Mouse (Mus musculus) midbrain, embryonic 16.5 days (tissue): ENCODE results near the gene Hs6st3. TPM values are rescaled to one million over a fixed set of nuclear protein-coding genes. Genes with fewer than 3 reads are reported as not detected.

Experiments
- ATAC-seq: fragments of 200-750 bp; cut with Nextera tagmentation; 2 replicates; pipeline ENCODE4 v1.8.0; 2017; ENCODE audit warnings: moderate TSS enrichment
- H3K27ac ChIP-seq: fragments of 300-500 bp; sonication (generic); 2 replicates; pipeline ENCODE4 v1.5.1; 2014; ENCODE audit warnings: mild to moderate bottlenecking, low read length, mixed read lengths
- H3K27me3 ChIP-seq: fragments of 300-500 bp; sonication (generic); 2 replicates; pipeline ENCODE4 v1.6.1; 2014; ENCODE audit warnings: low read depth, low read length, mixed read lengths; ENCODE audit not compliant: control insufficient read depth, insufficient read depth
- H3K36me3 ChIP-seq: fragments of 300-500 bp; sonication (generic); 2 replicates; pipeline ENCODE4 v1.6.1; 2014; ENCODE audit warnings: mild to moderate bottlenecking, low read length, moderate library complexity, mixed read lengths; ENCODE audit not compliant: control insufficient read depth, insufficient read depth
- H3K4me1 ChIP-seq: fragments of 300-500 bp; sonication (generic); 2 replicates; pipeline ENCODE4 v1.6.1; 2014; ENCODE audit warnings: mild to moderate bottlenecking, low read length, mixed read lengths; ENCODE audit not compliant: control insufficient read depth, insufficient read depth
- H3K4me2 ChIP-seq: fragments of 300-500 bp; sonication (generic); 2 replicates; pipeline ENCODE4 v1.6.1; 2014; ENCODE audit warnings: mild to moderate bottlenecking, low read length, mixed read lengths
- H3K4me3 ChIP-seq: fragments of 300-500 bp; sonication (generic); 2 replicates; pipeline ENCODE4 v1.5.1; 2014; ENCODE audit warnings: low read depth, mild to moderate bottlenecking, low read length, moderate library complexity, mixed read lengths
- H3K9ac ChIP-seq: fragments of 300-500 bp; sonication (generic); 2 replicates; pipeline ENCODE4 v1.6.1; 2014; ENCODE audit warnings: low read depth, low read length, mixed read lengths
- H3K9me3 ChIP-seq: fragments of 300-500 bp; sonication (generic); replicated peaks from 2 replicates; pipeline ENCODE4 v1.6.1; 2014; ENCODE audit warnings: mild to moderate bottlenecking, low read length, mixed read lengths; ENCODE audit not compliant: control insufficient read depth, poor library complexity, severe bottlenecking
- WGBS: fragments of 180-500 bp; shearing (Covaris S2); extraction: QIAGEN DNeasy Blood & Tissue Kit; methylation state at CpG from one replicate; pipeline ENCODE4 v1.1.7; 2014; 5-methylcytosine and 5-hydroxymethylcytosine counted together
- polyA plus RNA-seq: library from polyadenylated mRNA; unstranded; fragments of >200 nt; fragmentation: Nextera tagmentation; extraction: Ambion mirVana; gene quantifications from 2 replicates; pipeline ENCODE4 v1.2.1, GENCODE M21; 2015

The Hs6st3 gene
- polyA plus RNA-seq, 1 experiment from 2014 or later: 1.3 TPM

DNA sequence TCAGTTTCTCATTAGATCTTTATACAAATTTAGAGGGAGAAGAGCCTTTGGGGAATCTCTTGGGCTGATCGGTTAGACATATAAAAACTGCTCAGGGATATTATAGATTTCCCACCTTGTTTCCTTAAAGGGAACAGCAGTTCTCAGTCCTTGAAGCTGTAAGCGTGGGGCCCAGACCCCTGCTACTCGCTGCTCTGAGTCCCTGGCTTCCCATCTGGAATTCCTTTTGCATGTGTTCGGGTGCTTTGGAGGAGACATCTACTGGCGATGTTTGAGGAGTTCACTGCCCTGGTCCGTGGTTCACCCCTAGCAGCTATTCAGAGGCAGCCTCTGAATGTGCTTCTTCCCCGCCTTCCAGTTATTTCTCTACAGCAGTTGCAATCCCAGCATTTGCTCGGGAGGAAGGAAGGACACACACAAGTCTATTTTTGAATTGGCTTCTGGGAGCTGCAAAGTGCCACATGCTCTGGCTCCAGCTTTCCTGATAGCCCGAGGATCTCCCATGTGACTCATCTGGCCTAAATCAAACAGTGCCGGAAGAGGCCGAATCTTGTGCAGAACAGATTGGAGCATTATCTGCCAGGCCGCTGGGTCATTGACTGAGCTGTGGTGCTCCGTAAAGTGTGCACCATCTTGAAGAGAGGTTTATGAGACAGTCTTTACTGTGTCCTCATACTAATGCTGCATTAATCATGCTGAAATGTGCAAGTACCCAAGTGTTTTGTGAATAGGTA is 77.6 kb downstream of the Hs6st3 start:
- Histone ChIP-seq H3K27me3 (no peaks in the 10 kb centered on the region), H3K4me1 (0 out of 2 replicates have a peak, but pooled peaks cover 3% of the 10 kb centered on the region), H3K9ac (no peak overlapping the region), H3K27ac (no peak overlapping the region), H3K4me3 (no peak overlapping the region), H3K4me2 (no peak overlapping the region), H3K36me3 (no peaks in the 10 kb centered on the region), H3K9me3 (no peaks in the 10 kb centered on the region)
- 79% methylated on average over 13 of the region's 13 CpGs for WGBS
- ATAC-seq: no peak

DNA sequence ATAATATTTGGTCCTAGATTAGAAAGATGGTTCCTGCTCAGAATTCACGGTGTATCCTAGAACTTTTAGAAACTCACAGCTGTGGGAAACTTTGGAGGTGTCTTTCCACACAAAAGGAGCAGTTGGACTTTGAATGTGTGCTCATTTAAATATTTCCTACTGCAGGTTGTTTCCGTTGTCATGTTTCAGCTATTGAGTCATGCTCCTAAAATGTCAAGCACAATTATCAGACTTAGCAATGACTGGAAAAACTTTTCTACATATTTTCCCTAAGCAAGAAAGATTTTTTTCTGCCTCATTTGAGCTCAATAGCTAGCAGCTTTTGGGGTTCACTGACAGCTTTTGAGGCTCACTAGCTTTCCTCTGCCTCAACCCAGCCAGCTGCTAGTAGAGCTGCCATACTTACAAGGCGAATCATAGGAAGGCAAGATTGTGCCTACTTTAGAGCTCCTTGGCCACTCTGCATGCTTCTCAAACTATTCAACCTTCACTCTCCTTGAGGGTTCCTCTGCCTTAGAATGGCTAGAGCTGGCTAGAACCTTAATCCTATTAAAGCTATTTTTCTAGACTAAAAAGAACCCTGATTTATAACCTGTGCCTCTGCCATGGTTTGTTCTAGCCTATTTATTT is 89.7 kb downstream of the Hs6st3 start:
- H3K27ac ChIP-seq: no peak overlapping the region
- WGBS: 90% methylated on average over 3 of the region's 3 CpGs
- no peaks in the 10 kb centered on the region for H3K4me1 ChIP-seq
- H3K36me3 ChIP-seq: no peaks in the 10 kb centered on the region
- no peak overlapping the region for H3K9ac ChIP-seq
- no peaks in the 10 kb centered on the region for H3K27me3 ChIP-seq
- H3K4me3 ChIP-seq: no peak overlapping the region
- H3K9me3 ChIP-seq: no peaks in the 10 kb centered on the region
- no peak for ATAC-seq
- no peak overlapping the region for H3K4me2 ChIP-seq

DNA sequence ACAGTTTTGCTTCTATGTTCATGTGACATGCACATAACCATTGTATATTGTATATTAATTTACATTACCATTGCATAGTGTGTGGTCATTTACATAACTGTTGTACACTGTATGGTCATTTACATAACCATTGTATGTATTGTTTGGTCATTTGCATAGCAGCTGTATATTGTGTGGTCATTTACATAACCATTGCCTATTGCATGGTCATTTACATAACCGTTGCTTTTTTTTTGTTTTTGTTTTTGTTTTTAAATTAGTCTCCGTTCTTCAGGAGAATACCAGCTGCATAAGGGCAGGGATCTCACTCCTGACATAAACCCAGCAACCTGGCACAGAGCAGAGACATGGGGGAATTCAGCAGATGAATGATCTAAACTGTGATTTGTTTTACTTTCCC is 95.5 kb downstream of the Hs6st3 start:
- Histone ChIP-seq H3K9me3 (no peaks in the 10 kb centered on the region), H3K9ac (no peak overlapping the region), H3K36me3 (no peaks in the 10 kb centered on the region), H3K4me2 (no peak overlapping the region), H3K4me1 (no peaks in the 10 kb centered on the region), H3K27me3 (no peaks in the 10 kb centered on the region), H3K4me3 (no peak overlapping the region), H3K27ac (no peak overlapping the region)
- 79% methylated on average over 2 of the region's 2 CpGs for WGBS
- no peak for ATAC-seq

DNA sequence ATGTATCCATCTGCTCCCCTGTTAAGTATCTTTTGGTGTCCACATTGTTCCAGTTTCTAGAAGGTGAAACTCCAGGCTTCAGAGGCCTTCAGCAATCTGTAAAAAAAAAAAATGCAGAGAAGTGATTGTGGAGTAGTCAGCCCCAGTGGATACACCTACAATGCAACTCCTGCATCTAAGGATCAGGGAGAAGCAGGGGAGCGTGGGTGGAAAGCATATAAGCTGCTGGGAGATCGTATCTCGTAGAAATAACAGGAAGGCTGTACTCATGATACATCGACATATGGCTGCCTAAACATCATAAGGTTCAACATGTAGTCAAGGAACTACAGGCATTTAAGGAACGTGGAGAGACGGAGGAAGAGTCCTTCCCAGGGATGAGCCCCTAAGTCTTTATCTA is 109.0 kb downstream of the Hs6st3 start:
- Histone ChIP-seq H3K27ac (no peak overlapping the region), H3K4me2 (no peak overlapping the region), H3K4me1 (no peaks in the 10 kb centered on the region), H3K9me3 (no peaks in the 10 kb centered on the region), H3K9ac (no peak overlapping the region), H3K36me3 (no peaks in the 10 kb centered on the region), H3K4me3 (no peak overlapping the region), H3K27me3 (no peaks in the 10 kb centered on the region)
- no peak for ATAC-seq
- WGBS: 93% methylated on average over 6 of the region's 6 CpGs

DNA sequence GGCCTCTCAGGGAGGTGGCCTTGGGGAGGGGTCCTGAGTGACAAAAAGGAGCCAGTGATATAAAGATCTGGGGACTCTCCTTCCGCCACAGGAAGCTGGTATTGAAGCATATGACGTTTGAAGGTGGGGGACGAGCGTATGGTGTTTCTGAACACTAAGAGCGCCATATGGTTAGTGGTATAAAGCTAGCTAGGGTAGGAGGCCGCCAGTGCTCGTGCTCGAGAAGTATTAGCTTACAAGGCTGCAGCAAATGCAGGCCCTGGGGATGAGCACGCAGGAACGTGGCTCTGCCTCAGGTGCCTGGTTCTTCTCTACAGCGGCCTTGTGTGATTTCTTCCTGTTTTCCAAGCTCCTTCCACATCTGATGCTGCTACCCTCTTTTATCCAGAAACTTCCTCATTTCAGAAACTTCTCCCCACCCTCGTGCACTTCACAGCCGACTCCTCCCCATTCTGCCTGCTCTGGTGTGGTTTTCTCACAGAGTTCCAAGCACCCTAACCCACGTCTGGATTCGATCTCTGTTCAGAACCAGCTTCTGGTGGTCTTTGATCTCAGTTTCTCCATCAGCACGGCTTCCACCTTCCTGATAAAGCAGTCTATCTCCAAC is 110.0 kb downstream of the Hs6st3 start:
- WGBS: 82% methylated on average over 16 of the region's 16 CpGs
- H3K4me1 ChIP-seq: no peaks in the 10 kb centered on the region

DNA sequence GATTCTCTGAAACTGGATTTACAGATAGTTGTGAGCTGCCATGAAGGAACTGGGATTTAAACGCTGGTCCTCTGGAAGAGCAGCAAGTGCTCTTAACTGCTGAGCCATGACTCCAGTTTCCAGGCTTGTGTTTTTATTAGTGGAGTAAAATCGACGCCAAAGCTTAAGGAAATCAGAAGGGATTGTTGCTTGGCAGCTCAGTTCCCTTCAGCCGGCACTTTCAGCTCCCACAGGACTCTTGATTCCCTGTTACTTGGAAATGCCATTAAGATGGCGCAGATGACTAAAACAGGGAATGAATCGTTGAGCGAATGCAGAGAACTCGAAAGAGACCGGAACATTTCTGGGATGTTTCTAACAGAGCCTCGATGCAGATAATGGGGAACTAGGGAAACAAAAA is 112.2 kb downstream of the Hs6st3 start:
- no peaks in the 10 kb centered on the region for H3K4me1 ChIP-seq
- H3K36me3 ChIP-seq: no peaks in the 10 kb centered on the region
- H3K9me3 ChIP-seq: no peaks in the 10 kb centered on the region
- H3K27me3 ChIP-seq: no peaks in the 10 kb centered on the region
- WGBS: 71% methylated on average over 10 of the region's 10 CpGs
- no peak overlapping the region for H3K4me3 ChIP-seq
- H3K9ac ChIP-seq: no peak overlapping the region
- H3K27ac ChIP-seq: no peak overlapping the region
- no peak for ATAC-seq
- H3K4me2 ChIP-seq: no peak overlapping the region

More for the DNA sequence above, 110.0 kb downstream of the Hs6st3 start:
- Histone ChIP-seq H3K4me3 (no peak overlapping the region), H3K36me3 (no peaks in the 10 kb centered on the region), H3K4me2 (no peak overlapping the region), H3K27me3 (no peaks in the 10 kb centered on the region), H3K27ac (no peak overlapping the region), H3K9me3 (no peaks in the 10 kb centered on the region), H3K9ac (no peak overlapping the region)
- no peak for ATAC-seq

DNA sequence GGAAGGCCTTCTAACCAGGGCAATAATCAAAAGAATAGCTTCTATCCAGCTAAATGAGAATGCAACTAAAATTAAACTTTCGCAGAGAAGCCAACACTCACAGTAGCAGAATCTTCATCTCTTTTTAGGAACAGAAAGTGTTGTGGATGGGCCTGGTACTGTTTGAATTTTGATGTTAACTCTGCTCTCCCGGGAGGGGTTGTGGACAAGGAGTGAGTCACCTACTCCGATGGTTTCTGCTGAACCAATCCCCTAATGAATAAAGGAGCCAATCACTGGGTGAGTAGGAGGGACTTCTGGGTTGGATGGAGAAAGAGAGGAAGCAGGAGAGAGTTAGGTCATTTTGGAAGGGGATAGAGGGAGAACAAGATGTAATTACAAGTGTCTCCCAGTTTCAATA is 117.3 kb downstream of the Hs6st3 start:
- H3K27ac ChIP-seq: no peak overlapping the region
- H3K9ac ChIP-seq: no peak overlapping the region
- no peaks in the 10 kb centered on the region for H3K9me3 ChIP-seq
- H3K4me1 ChIP-seq: no peaks in the 10 kb centered on the region
- H3K4me2 ChIP-seq: no peak overlapping the region
- no peak for ATAC-seq
- WGBS: 79% methylated on average over 3 of the region's 3 CpGs
- no peak overlapping the region for H3K4me3 ChIP-seq
- H3K27me3 ChIP-seq: no peaks in the 10 kb centered on the region
- no peaks in the 10 kb centered on the region for H3K36me3 ChIP-seq

DNA sequence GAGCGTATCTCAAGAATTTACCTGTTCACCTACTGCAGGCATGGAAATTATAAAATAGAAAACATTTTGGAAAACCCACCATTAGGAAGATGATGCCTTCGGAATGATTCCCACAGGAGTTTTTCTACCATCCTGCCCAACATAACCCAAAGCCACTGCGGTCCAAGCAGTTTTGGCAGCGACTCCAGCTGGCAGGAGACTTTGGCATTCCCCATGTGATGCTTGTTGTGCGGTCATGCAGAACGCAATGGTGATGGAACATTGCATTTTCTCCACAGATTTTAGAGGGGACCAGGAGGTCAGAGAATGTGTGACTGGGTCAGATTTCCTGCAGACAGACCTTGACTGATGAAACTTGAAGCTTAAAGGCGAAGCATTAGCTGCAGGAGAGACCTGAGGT is 118.9 kb downstream of the Hs6st3 start:
- Histone ChIP-seq H3K9me3 (no peaks in the 10 kb centered on the region), H3K4me2 (no peak overlapping the region), H3K4me3 (no peak overlapping the region), H3K9ac (no peak overlapping the region), H3K27ac (no peak overlapping the region), H3K4me1 (no peaks in the 10 kb centered on the region), H3K36me3 (no peaks in the 10 kb centered on the region), H3K27me3 (no peaks in the 10 kb centered on the region)
- 89% methylated on average over 7 of the region's 7 CpGs for WGBS
- no peak for ATAC-seq
